Mouse (Mus musculus) spleen, adult 2 months (tissue): Measurements from ENCODE around the gene Dsn1.

ENCODE experiments used
- CTCF ChIP-seq: fragments of 200-500 bp; IDR thresholded peaks from 2 replicates; pipeline ENCODE4 v1.5.1; 2011; ENCODE audit warnings: mild to moderate bottlenecking, inconsistent platforms; ENCODE audit not compliant: insufficient read depth, insufficient read length, insufficient replicate concordance; ENCODE audit errors: extremely low read depth
- POLR2A ChIP-seq: fragments of 200-500 bp; IDR thresholded peaks from 2 replicates; pipeline ENCODE4 v1.6.1; 2011; ENCODE audit warnings: low read depth, low read length, inconsistent platforms

- TF ChIP-seq CTCF: no peak
- no peak for TF ChIP-seq POLR2A
Measured at GRCm38 (mm10) chr2:157043556-157043955, 36.6 kb upstream of the Dsn1 start.
